Mouse (Mus musculus) olfactory bulb, adult 2 months (tissue): ENCODE measurements around the gene Kif18a.

Experiments used
- CTCF ChIP-seq: fragments of 200-500 bp; IDR thresholded peaks from 2 replicates; pipeline ENCODE4 v1.5.1; 2012; ENCODE audit warnings: low read depth, mild to moderate bottlenecking, low read length, moderate library complexity; ENCODE audit not compliant: insufficient read depth
- POLR2A ChIP-seq: fragments of 200-500 bp; IDR thresholded peaks from 2 replicates; pipeline ENCODE4 v1.6.1; 2012; ENCODE audit warnings: mild to moderate bottlenecking, low read depth, low read length, moderate library complexity; ENCODE audit not compliant: insufficient read depth

- no peak for TF ChIP-seq CTCF
- no peak for TF ChIP-seq POLR2A
Measured at GRCm38 (mm10) chr2:109311369-109311768, 30.8 kb downstream of the Kif18a start.
